Mouse (Mus musculus) C2C12 (cell line): ENCODE measurements around the gene Trappc12.

Experiments
- CEBPB ChIP-seq: IDR thresholded peaks from one replicate; pipeline ENCODE4 v1.6.1; 2011; ENCODE audit warnings: low read depth, mild to moderate bottlenecking, control low read depth, moderate library complexity
- CTCF ChIP-seq: IDR thresholded peaks from one replicate; pipeline ENCODE4 v1.5.1; 2011; ENCODE audit not compliant: control insufficient read depth, insufficient read depth, insufficient read length
- MAX ChIP-seq: IDR thresholded peaks from one replicate; pipeline ENCODE4 v1.6.1; 2011; ENCODE audit warnings: mild to moderate bottlenecking, control low read depth
- MYOD1 ChIP-seq: IDR thresholded peaks from one replicate; pipeline ENCODE4 v1.6.1; 2011; ENCODE audit warnings: low read depth; ENCODE audit not compliant: control insufficient read depth, insufficient read length
- USF1 ChIP-seq: IDR thresholded peaks from one replicate; pipeline ENCODE4 v1.6.1; 2011; ENCODE audit warnings: low read depth, mild to moderate bottlenecking, control low read depth, moderate library complexity

GRCm38 (mm10) chr12:28662628-28663027, 87.6 kb downstream of the Trappc12 start:
- TF ChIP-seq CTCF: no peak
- TF ChIP-seq MAX: no peak
- no peak for TF ChIP-seq MYOD1
- no peak for TF ChIP-seq USF1
- no peak for TF ChIP-seq CEBPB
